Mouse (Mus musculus) urinary bladder, postnatal 14 days (tissue): ENCODE data around the gene Kcnj4.

Source experiments
- DNase-seq: peaks from one replicate; pipeline ENCODE4 v3.0.0; 2021; ENCODE audit warnings: low spot score

The Kcnj4 gene

GRCm38 (mm10) chr15:79455106-79455810 lies 49.8 kb downstream of the Kcnj4 start, which contains the start of gene Csnk1e:
Gene Csnk1e, minus strand, starts transcription at chr15:79455566.
- peak; percentile 79 for DNase-seq

- DNase-seq, result no peak
Measured at GRCm38 (mm10) chr15:79453831-79454230, 51.2 kb downstream of the Kcnj4 start.

GRCm38 (mm10) chr15:79448041-79448440 lies 57.0 kb downstream of the Kcnj4 start:
- no peak for DNase-seq

GRCm38 (mm10) chr15:79445786-79446654 lies 59.0 kb downstream of the Kcnj4 start:
- DNase-seq, result no peak

- DNase-seq, result no peak
Measured at GRCm38 (mm10) chr15:79443856-79444410, 61.1 kb downstream of the Kcnj4 start.

- no peak for DNase-seq
Measured at GRCm38 (mm10) chr15:79442961-79443518, 62.0 kb downstream of the Kcnj4 start.

- no peak for DNase-seq
Measured at GRCm38 (mm10) chr15:79442257-79442611, 62.8 kb downstream of the Kcnj4 start.

GRCm38 (mm10) chr15:79441331-79442256 lies 63.4 kb downstream of the Kcnj4 start:
- DNase-seq, result peak; percentile 85

GRCm38 (mm10) chr15:79440651-79441330 lies 64.2 kb downstream of the Kcnj4 start:
- DNase-seq, result no peak

- DNase-seq, result peak; percentile 58
Measured at GRCm38 (mm10) chr15:79440223-79440622, 64.8 kb downstream of the Kcnj4 start.

- DNase-seq, result no peak
Measured at GRCm38 (mm10) chr15:79439386-79439785, 65.7 kb downstream of the Kcnj4 start.

GRCm38 (mm10) chr15:79438816-79439215 lies 66.2 kb downstream of the Kcnj4 start:
- DNase-seq, result no peak

GRCm38 (mm10) chr15:79438209-79438810 lies 66.7 kb downstream of the Kcnj4 start:
- DNase-seq, result no peak

GRCm38 (mm10) chr15:79437541-79438208 lies 67.4 kb downstream of the Kcnj4 start:
- no peak for DNase-seq

GRCm38 (mm10) chr15:79436481-79436921 lies 68.5 kb downstream of the Kcnj4 start:
- no peak for DNase-seq

- peak; percentile 57 for DNase-seq
Measured at GRCm38 (mm10) chr15:79435191-79435671, 69.8 kb downstream of the Kcnj4 start.
